Mouse (Mus musculus) spleen, adult 12 weeks (tissue): ENCODE results near the gene Dlx1.

Experiments
- DNase-seq: peaks from one replicate; pipeline ENCODE4 v3.0.0; 2022; ENCODE audit warnings: low spot score

Gene Dlx1

GRCm38 (mm10) chr2:71528714-71529510 is 999 bp downstream of the Dlx1 start:
- DNase-seq: no peak

- DNase-seq: no peak
Observed at GRCm38 (mm10) chr2:71529511-71530351, 1.8 kb downstream of the Dlx1 start.

- DNase-seq: no peak
Observed at GRCm38 (mm10) chr2:71530391-71531123, 2.6 kb downstream of the Dlx1 start.

- DNase-seq: no peak
Observed at GRCm38 (mm10) chr2:71531124-71531590, 3.2 kb downstream of the Dlx1 start.

- no peak for DNase-seq
Observed at GRCm38 (mm10) chr2:71531990-71532970, 4.4 kb downstream of the Dlx1 start.

GRCm38 (mm10) chr2:71533094-71533493 is 5.2 kb downstream of the Dlx1 start:
- DNase-seq: no peak

GRCm38 (mm10) chr2:71534242-71535052 is 6.5 kb downstream of the Dlx1 start:
- DNase-seq: no peak

GRCm38 (mm10) chr2:71540611-71541417 is 12.9 kb downstream of the Dlx1 start:
- DNase-seq: no peak

GRCm38 (mm10) chr2:71541418-71542226 is 13.7 kb downstream of the Dlx1 start:
- no peak for DNase-seq

- DNase-seq: no peak
Observed at GRCm38 (mm10) chr2:71542227-71542815, 14.4 kb downstream of the Dlx1 start.

GRCm38 (mm10) chr2:71542816-71543301 is 14.9 kb downstream of the Dlx1 start:
- no peak for DNase-seq

GRCm38 (mm10) chr2:71543531-71543930 is 15.6 kb downstream of the Dlx1 start:
- DNase-seq: no peak

GRCm38 (mm10) chr2:71543948-71544347 is 16.0 kb downstream of the Dlx1 start:
- DNase-seq: no peak

- DNase-seq: no peak
Observed at GRCm38 (mm10) chr2:71544391-71545285, 16.7 kb downstream of the Dlx1 start.

- no peak for DNase-seq
Observed at GRCm38 (mm10) chr2:71545401-71545881, 17.5 kb downstream of the Dlx1 start.

GRCm38 (mm10) chr2:71545882-71546639 is 18.1 kb downstream of the Dlx1 start:
- DNase-seq: no peak
